Mouse (Mus musculus) megakaryocyte, embryonic 14.5 days (primary cell): ENCODE results near the gene Rps16. TPM values are rescaled to one million over a fixed set of nuclear protein-coding genes. Genes with fewer than 3 reads are reported as not detected.

ENCODE experiments used
- H3K27me3 ChIP-seq: replicated peaks from 2 replicates; pipeline ENCODE3; 2012; ENCODE audit warnings: inconsistent platforms
- H3K36me3 ChIP-seq: replicated peaks from 2 replicates; pipeline ENCODE3; 2012; ENCODE audit warnings: low read length, inconsistent platforms, mixed read lengths
- H3K4me1 ChIP-seq: 2 replicates; pipeline ENCODE4 v1.6.1; 2012; ENCODE audit warnings: inconsistent platforms
- H3K4me3 ChIP-seq: replicated peaks from 2 replicates; pipeline ENCODE3; 2012; ENCODE audit warnings: moderate library complexity, mild to moderate bottlenecking, inconsistent platforms
- H3K9me3 ChIP-seq: 2 replicates; pipeline ENCODE4 v1.6.1; 2012; ENCODE audit warnings: inconsistent platforms
- FLI1 ChIP-seq: IDR thresholded peaks from 2 replicates; pipeline ENCODE4 v1.6.1; 2012; ENCODE audit warnings: low read length, inconsistent platforms, mixed read lengths
- GATA1 ChIP-seq: IDR thresholded peaks from 3 replicates; pipeline ENCODE4 v1.6.1; 2012; ENCODE audit warnings: mixed read lengths, low read length, inconsistent platforms, borderline replicate concordance
- polyA plus RNA-seq: library from polyadenylated mRNA; stranded (reverse); fragments of >175 nt; gene quantifications from 2 replicates; pipeline ENCODE4 v1.2.3, GENCODE M21; 2012; ENCODE audit warnings: low replicate concordance; ENCODE audit not compliant: insufficient read depth

The Rps16 gene
- polyA plus RNA-seq, 1 experiment = 2,789 TPM

DNA sequence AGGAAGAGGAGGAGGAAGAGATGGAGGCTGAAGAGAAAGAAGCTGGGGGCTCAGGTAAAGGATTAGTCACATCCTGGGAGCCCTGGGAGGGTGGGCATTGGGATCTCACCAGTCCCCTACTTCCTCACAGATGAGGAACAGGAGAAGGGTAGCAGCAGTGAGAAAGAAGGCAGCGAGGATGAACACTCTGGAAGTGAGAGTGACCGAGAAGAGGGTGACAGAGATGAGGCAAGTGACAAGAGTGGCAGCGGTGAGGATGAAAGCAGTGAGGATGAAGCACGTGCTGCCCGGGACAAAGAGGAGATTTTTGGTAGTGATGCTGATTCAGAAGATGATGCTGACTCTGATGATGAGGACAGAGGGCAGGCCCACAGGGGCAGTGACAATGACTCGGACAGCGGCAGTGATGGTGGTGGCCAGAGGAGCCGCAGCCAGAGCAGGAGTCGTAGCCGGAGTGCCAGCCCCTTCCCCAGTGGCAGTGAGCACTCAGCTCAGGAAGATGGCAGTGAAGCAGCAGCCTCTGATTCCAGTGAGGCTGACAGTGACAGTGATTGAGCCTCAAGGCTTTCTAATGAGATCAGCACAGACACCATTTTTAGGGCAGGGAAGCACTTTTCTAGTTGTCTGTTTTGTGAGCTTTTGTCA is 48.4 kb downstream of the Rps16 start:
- Histone ChIP-seq H3K27me3 (no peaks in the 10 kb centered on the region), H3K36me3 (peaks cover 94% of the 10 kb centered on the region), H3K9me3 (no peaks in the 10 kb centered on the region), H3K4me3 (no peak overlapping the region), H3K4me1 (peaks cover 17% of the 10 kb centered on the region)
- TF ChIP-seq FLI1 = no peak
- no peak for TF ChIP-seq GATA1

DNA sequence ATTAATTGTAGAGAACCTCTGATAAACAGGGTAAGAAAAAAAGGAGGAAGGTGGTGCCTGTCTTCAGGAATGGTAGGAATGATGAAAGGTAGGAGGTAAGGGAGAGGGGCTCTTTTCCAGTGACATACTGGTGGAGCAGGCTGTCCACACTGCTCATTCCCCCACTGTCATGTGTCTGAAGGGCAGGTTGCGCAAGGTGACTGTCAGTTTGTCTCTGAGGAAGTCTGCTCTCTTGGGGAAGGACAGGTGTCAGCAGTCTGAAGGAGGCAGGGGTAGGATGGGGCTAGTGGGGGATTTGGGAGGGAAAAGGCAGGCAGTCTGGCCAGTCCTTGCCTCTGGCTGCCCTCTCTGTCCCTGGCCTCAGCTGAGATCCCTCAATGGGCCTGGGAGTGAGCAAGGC is 50.6 kb downstream of the Rps16 start:
- no peak overlapping the region for H3K4me3 ChIP-seq
- H3K4me1 ChIP-seq = peaks cover 14% of the 10 kb centered on the region
- TF ChIP-seq GATA1 (no peak), FLI1 (no peak)
- peaks cover 99% of the 10 kb centered on the region for H3K36me3 ChIP-seq
- no peaks in the 10 kb centered on the region for H3K27me3 ChIP-seq
- no peaks in the 10 kb centered on the region for H3K9me3 ChIP-seq

DNA sequence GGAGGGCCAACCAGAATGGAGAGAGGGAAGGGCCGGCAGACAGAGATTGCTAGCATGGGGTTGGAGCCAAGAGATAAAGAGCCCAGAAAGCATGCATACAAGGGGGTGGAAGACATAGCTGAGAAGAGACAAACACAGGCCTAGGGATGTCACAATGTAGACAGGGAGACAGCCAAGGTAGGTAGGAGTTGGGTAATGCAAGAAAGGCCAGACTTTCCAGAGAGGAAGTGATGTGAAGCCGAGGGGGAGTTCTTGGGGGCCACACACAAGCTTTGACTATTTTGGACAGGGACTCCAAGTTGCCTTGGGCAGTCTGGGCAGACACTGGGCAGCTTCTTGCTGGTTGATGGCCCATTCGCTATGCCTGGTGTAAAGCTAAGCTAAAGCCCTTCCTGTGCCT is 51.5 kb downstream of the Rps16 start:
- H3K4me3 ChIP-seq = no peak overlapping the region
- H3K27me3 ChIP-seq = no peaks in the 10 kb centered on the region
- TF ChIP-seq GATA1 (no peak), FLI1 (no peak)
- H3K9me3 ChIP-seq = no peaks in the 10 kb centered on the region
- peaks cover 14% of the 10 kb centered on the region for H3K4me1 ChIP-seq
- H3K36me3 ChIP-seq = peaks cover 99% of the 10 kb centered on the region

Other genes with a start within 250 kb of the Rps16 start
- not detected in 2 replicates for gene 9530053A07Rik, start 221.2 kb upstream of the Rps16 start, polyA plus RNA-seq
- 156 and 233 TPM in 2 replicates for gene Fbl, start 180.9 kb upstream of the Rps16 start, polyA plus RNA-seq
- 49.2 and 72.9 TPM in 2 replicates for gene Dyrk1b, start 171.2 kb upstream of the Rps16 start, polyA plus RNA-seq
- 8.1 and 12.2 TPM in 2 replicates for gene Eid2, start 82.8 kb upstream of the Rps16 start, polyA plus RNA-seq
- gene Eid2b, start 72.9 kb upstream of the Rps16 start, polyA plus RNA-seq = 7.4 and 27.7 TPM in 2 replicates
- not detected in 2 replicates for gene Selenov, start 59.5 kb upstream of the Rps16 start, polyA plus RNA-seq
- gene Dll3, start 48.4 kb upstream of the Rps16 start, polyA plus RNA-seq = 0.22 TPM in 1 of 2 replicates, not detected in the other
- 153 and 165 TPM in 2 replicates for gene Timm50, start 38.6 kb upstream of the Rps16 start, polyA plus RNA-seq
- gene Supt5, start 11.9 kb upstream of the Rps16 start, polyA plus RNA-seq = 73.6 and 93.3 TPM in 2 replicates
- gene Plekhg2, start 21.9 kb downstream of the Rps16 start, polyA plus RNA-seq = 13.5 and 26.9 TPM in 2 replicates
- gene Zfp36, start 29.6 kb downstream of the Rps16 start, polyA plus RNA-seq = 159 and 225 TPM in 2 replicates
- gene Med29, start 42.1 kb downstream of the Rps16 start, polyA plus RNA-seq = 15.2 and 24.0 TPM in 2 replicates
- 38.6 and 78.0 TPM in 2 replicates for gene Paf1, start 42.3 kb downstream of the Rps16 start, polyA plus RNA-seq
- 4.7 and 41.3 TPM in 2 replicates for gene Gmfg, start 86.8 kb downstream of the Rps16 start, polyA plus RNA-seq
- 3.4 and 4.0 TPM in 2 replicates for gene Lrfn1, start 101.3 kb downstream of the Rps16 start, polyA plus RNA-seq
- gene Ifnl2, start 159.8 kb downstream of the Rps16 start, polyA plus RNA-seq = not detected in 2 replicates
- not detected in 2 replicates for gene Ifnl3, start 172.2 kb downstream of the Rps16 start, polyA plus RNA-seq
- not detected in 2 replicates for gene Sycn, start 190.2 kb downstream of the Rps16 start, polyA plus RNA-seq
- gene Nccrp1, start 196.6 kb downstream of the Rps16 start, polyA plus RNA-seq = 0.28 TPM in 1 of 2 replicates, not detected in the other
- gene Samd4b, start 247.5 kb downstream of the Rps16 start, polyA plus RNA-seq = 125 and 217 TPM in 2 replicates
- 17.3 and 20.8 TPM in 2 replicates for gene Pak4, start 247.5 kb downstream of the Rps16 start, polyA plus RNA-seq